Mouse (Mus musculus) erythroblast, embryonic 14.5 days (primary cell): ENCODE measurements around the gene Rab33b.

Experiments used
- GATA1 ChIP-seq: IDR thresholded peaks from 2 replicates; pipeline ENCODE4 v1.6.1; 2012; ENCODE audit warnings: low read length, inconsistent platforms, mixed read lengths
- TAL1 ChIP-seq: IDR thresholded peaks from 3 replicates; pipeline ENCODE4 v1.6.1; 2012; ENCODE audit warnings: low read length, inconsistent platforms, mixed read lengths

- no peak for TF ChIP-seq GATA1
- no peak for TF ChIP-seq TAL1
Observed at GRCm38 (mm10) chr3:51534013-51534412, 50.3 kb downstream of the Rab33b start.
